Mouse (Mus musculus): ENCODE data around the gene Tspan31.

GRCm38 (mm10) chr10:127080901-127081780 is 11.1 kb upstream of the Tspan31 start:
- no peak for TF ChIP-seq ZKSCAN1 (IDR thresholded peaks at IDR 0.05; ENCODE audit: borderline replicate concordance, low read depth, low read length)
- no peak for TF ChIP-seq ELF1 (IDR thresholded peaks at IDR 0.05; ENCODE audit: low read depth, low read length)
- TF ChIP-seq PAX5 (IDR thresholded peaks at IDR 0.05; ENCODE audit: low read length) = no peak
- no peak for TF ChIP-seq MXI1 (IDR thresholded peaks at IDR 0.05; ENCODE audit: low read depth, low read length)
- no peak for TF ChIP-seq RAD21 (IDR thresholded peaks at IDR 0.05; ENCODE audit: low read depth, low read length)
- TF ChIP-seq POLR2A (IDR thresholded peaks at IDR 0.05; ENCODE audit: low read depth, low read length) = no peak

All from CH12.LX (cell line).